Mouse (Mus musculus) spleen, adult 2 months (tissue): ENCODE results near the gene Calhm2.

ENCODE experiments used
- CTCF ChIP-seq: fragments of 200-500 bp; IDR thresholded peaks from 2 replicates; pipeline ENCODE4 v1.5.1; 2011; ENCODE audit warnings: mild to moderate bottlenecking, inconsistent platforms; ENCODE audit not compliant: insufficient read depth, insufficient read length, insufficient replicate concordance; ENCODE audit errors: extremely low read depth
- POLR2A ChIP-seq: fragments of 200-500 bp; IDR thresholded peaks from 2 replicates; pipeline ENCODE4 v1.6.1; 2011; ENCODE audit warnings: low read depth, low read length, inconsistent platforms

DNA sequence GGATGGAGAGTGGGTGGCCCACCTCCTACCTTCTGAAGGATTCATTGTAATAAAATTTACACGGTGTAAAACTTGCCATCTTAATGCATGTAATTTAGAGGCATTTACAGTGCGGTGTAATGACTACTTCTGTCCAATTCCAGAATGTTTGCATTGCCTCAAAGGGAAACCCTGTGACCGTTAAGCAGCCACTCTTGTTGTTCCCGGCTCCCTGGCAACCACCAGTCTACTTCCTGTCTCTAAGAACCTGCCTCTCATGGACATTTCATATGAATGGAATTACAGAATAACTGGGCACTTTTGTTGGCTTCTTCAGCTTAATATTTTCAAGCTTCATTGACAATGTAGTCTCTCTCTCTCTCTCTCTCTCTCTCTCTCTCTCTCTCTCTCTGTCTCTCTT lies 46.6 kb upstream of the Calhm2 start:
- TF ChIP-seq CTCF, result no peak
- TF ChIP-seq POLR2A, result no peak
